Mouse (Mus musculus): ENCODE data around the gene Tceal6. TPM values are rescaled to one million over a fixed set of nuclear protein-coding genes. Genes with fewer than 3 reads are reported as not detected.
"Not testable (repeated sequence)": the region's sequence is repeated elsewhere in the genome, so short reads cannot be mapped to it uniquely, and the experiment has no call there.

The Tceal6 gene
- polyA plus RNA-seq (2012; rRNA removed) = 131 and 146 TPM in 2 replicates

DNA sequence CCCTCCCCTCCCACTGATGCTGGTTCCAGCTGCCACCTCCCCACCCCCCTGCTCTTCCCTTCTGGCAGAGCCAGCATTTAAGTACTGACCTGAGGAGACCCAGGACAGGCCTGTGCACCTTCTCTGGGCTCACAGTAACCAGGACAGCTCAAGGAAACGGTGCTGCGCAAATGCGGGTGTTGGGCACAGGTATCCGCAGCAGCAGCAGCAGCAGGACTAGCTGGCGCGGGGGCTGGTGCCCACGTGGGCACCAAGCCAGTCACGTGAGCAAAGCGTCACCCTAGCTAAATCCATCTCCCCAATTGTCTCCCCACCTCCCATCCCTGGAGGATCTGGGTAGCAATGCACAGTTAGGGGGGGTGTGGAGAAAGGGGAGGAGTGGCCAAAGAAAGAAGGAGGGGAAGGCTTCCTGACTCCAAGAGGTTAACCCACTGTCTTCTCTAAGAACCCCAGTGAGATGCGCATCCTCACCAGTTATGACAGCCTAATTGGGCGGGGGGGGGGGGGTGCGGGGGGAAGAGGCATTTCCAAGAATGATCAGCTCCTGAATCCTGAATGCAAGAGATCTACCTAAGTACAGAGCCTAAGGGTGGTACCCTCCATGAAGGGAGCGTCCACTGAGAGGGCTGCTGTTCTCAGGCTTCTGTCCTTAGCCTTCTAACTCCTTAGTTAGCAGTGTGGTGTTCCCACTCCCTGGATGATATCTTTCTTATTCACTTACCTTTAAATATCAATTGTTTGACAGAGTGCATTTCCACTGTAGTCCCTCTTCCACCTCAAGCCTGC lies at the start of gene Tceal6:
TSS of gene Tceal6 (minus strand) at position 252 of the 786 bp plus-strand sequence.
- Histone ChIP-seq H3K4me3 (ENCODE audit: insufficient read depth, low read length) (peak within 1 kb of the TSS; percentile 52), H3K27ac (ENCODE audit: insufficient read depth, low read length) (0 out of 2 replicates have a peak within 1 kb of the TSS, but pooled peaks have one; percentile 8), H3K4me1 (ENCODE audit: control insufficient read depth, insufficient read depth, low read length) (no peaks in the 10 kb centered on the region)
- TF ChIP-seq POLR2A (IDR thresholded peaks at IDR 0.05; ENCODE audit: extremely low read depth, insufficient read depth, low read length) = peak; percentile 61; the same call in 1 of the 2 replicates
- TF ChIP-seq CTCF (IDR thresholded peaks at IDR 0.05; ENCODE audit: extremely low read depth, insufficient read depth, low read length) = no peak

DNA sequence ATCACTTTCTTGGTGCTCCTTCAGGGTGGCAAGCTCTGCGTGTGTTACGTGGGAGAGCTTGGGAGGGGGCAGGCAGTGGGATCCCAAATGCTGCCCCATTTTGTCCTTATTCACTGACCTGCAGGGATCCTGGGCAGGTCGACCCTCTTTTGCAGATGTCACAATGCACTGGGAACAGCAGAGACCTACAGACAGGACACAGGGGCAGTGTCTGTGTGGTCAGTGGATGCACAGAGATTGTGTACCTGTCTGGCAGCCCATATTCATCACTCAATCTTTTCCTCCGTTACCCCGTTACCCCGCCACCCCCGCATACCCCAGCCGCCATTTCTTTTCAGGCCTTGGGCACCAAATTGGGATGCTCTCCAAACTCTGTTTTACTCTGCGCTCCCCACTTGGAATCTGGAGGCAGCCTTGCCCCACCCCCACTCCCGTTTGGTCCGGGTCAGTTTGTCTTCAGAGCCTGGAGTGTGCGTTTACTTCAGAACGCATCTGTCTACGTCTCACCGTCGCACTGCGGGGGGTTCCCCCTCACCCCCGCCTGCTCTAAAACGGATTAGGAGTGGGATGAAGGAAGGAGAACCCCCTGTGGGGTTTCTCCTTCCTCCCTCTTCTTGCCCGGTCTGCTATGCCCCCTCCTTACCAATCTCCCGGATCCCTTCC lies 583 bp downstream of the Tceal6 start:
- not testable (repeated sequence) for H3K4me1 ChIP-seq (ENCODE audit: control insufficient read depth, insufficient read depth, low read length)
- Histone ChIP-seq H3K27ac (ENCODE audit: insufficient read depth, low read length) (0 out of 2 replicates have a peak overlapping the region, but pooled peaks have one; percentile 8), H3K4me3 (ENCODE audit: insufficient read depth, low read length) (peak overlapping the region; percentile 52)

DNA sequence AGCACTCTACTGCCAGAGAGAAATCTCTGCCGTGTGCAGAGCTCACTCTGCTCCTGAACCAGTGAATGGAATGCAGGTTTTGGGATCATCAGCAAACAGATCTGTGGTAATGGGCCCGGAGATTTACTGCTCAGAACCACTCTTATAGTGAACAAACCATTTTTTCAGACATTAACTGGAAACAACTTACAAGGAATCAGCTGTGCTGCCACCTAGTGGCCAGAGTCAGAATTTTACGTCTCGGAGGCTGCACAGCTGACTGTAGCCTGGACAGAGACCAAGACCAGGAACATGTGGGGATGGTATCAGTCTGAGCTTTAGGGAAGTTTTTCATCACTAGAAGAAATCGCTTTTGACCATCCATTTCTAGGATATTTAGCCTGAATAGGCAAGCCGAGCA lies 20.6 kb downstream of the Tceal6 start:
- H3K4me1 ChIP-seq (ENCODE audit: control insufficient read depth, insufficient read depth, low read length); H3K27ac ChIP-seq (ENCODE audit: insufficient read depth, low read length); H3K4me3 ChIP-seq (ENCODE audit: insufficient read depth, low read length): not testable (repeated sequence)

DNA sequence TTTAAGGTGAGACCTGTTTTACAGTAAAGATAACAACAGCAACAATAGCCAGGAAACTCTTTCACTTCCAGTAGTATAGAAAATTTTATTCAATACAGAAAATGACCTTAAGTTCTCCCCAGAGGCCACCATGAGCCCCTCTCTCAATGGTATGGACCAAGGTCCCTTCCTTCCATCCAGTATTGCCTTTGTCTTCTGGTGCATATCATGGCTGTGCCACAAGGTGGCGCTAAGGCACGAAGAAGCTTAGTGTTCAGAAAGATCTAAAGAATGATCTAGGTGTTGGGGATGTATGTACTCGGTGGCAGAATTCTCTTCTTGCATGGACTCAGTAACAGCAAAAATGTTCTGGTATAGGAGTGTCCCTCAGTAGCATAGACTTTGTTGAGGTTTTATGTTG lies 21.8 kb downstream of the Tceal6 start:
- H3K4me3 ChIP-seq (ENCODE audit: insufficient read depth, low read length); H3K27ac ChIP-seq (ENCODE audit: insufficient read depth, low read length); H3K4me1 ChIP-seq (ENCODE audit: control insufficient read depth, insufficient read depth, low read length): not testable (repeated sequence)

DNA sequence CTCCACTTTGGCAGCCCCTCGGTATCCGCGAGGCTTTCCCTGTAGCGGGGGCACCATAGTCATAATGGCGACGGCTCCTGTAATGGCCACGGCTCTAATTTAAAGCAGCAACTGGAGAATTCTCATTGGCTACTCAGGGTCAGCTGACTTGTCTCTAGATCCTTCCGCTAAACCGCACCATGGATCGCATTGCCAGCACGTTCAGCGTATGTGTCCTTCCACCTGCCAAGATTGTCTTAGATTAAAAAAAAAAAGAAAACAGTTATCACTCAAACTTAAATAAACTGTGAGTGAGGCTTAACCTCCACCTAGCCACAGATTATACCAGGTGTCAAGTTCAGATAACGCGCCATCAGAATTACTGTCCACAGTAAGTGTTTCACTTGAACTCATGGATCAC lies 33.0 kb downstream of the Tceal6 start, which contains the start of gene Gm15023:
TSS of gene Gm15023 (minus strand) at position 101 of the 400 bp plus-strand sequence.
- H3K27ac ChIP-seq (ENCODE audit: insufficient read depth, low read length); H3K4me1 ChIP-seq (ENCODE audit: control insufficient read depth, insufficient read depth, low read length); H3K4me3 ChIP-seq (ENCODE audit: insufficient read depth, low read length): not testable (repeated sequence)

Other genes with a start within 250 kb of the Tceal6 start
- gene Nxf2, start 245.9 kb downstream of the Tceal6 start, polyA plus RNA-seq (2012; rRNA removed) = 0.08 and 0.19 TPM in 2 replicates
- gene Zmat1, start 201.5 kb downstream of the Tceal6 start, polyA plus RNA-seq (2012; rRNA removed) = 6.1 TPM in 2 replicates
- 0.02 TPM in 1 of 2 replicates, not detected in the other for gene Gm15023, start 33.1 kb downstream of the Tceal6 start, polyA plus RNA-seq (2012; rRNA removed)
- gene Pramel3, start 91.6 kb upstream of the Tceal6 start, polyA plus RNA-seq (2012; rRNA removed) = not detected in 2 replicates
- not detected in 2 replicates for gene Gm5128, start 162.6 kb upstream of the Tceal6 start, polyA plus RNA-seq (2012; rRNA removed)
- 0.06 TPM in 2 replicates for gene Gm7903, start 223.1 kb upstream of the Tceal6 start, polyA plus RNA-seq (2012; rRNA removed)